Mouse (Mus musculus): Measurements from ENCODE around the gene Rnf149. TPM values are rescaled to one million over a fixed set of nuclear protein-coding genes. Genes with fewer than 3 reads are reported as not detected.

The Rnf149 gene
- polyA plus RNA-seq, 1 experiment from 2014 or later: 35.1 TPM

DNA sequence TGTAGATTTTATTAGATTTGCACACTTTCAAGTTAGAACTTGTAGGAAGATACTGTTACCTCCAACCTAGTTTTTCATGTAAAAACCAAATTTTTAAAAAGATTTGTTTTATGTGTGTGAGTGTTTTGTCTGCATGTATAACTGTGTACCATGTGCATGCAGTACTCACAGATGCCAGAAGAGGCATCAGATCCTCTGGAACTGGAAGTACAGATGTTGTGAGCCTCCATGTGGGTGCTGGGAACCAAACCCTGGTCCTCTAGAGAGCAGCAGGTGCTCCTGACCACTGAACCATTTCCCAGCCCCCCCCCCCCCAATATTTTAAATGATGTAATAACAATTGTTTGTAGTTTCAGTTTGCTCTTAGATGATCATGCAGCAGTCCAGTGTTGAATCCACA, 36.6 kb downstream of the Rnf149 start:
- H3K27ac ChIP-seq: no peak overlapping the region
- ATAC-seq (ENCODE audit: insufficient read depth, low FRiP score, low read depth): no peak

DNA sequence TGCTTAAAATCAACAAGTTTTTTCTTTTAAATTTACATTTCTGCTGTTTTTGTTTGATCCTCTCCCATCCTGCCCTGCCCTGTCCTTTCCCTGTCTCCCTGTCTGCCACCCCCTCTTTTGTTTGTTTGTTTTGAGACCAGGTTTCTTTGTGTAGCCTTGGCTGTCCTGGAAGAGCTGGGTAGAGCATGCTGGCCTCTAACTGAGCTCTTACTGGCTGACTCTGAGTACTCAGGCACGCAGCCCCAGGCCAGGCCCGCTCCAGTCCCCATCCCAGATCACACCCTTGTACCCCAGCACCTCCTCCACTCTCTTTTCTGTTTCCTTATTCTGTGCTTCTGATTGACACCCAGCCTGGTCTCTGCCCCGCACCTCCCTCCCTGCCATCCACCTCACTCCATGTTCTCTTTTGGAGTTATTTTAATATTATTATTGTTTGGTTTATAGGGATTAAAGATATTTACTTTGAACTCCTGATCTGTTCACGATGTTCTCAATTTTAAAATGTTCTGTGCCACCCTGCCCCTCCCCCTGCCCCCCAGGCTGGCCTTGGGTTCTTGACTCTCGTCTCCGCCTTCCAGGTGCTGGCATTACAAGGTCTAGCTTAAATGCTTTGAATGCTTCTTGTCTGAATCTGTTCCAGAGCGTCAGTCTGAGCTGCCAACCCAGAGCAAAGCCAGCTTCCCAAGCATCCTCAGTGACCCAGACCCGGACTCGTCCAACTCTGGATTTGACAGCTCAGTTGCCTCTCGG, 39.4 kb downstream of the Rnf149 start:
- Histone ChIP-seq H3K4me3 (replicated peaks) (0 out of 2 replicates have a peak overlapping the region, but pooled peaks have one; percentile 0), H3K36me3 (peaks cover 41% of the 10 kb centered on the region), H3K4me2 (no peak overlapping the region), H3K9me3 (no peaks in the 10 kb centered on the region), H3K27me3 (replicated peaks) (no peaks in the 10 kb centered on the region), H3K4me1 (peaks cover 10% of the 10 kb centered on the region; the same call in 1 of the 2 replicates), H3K9ac (no peak overlapping the region), H3K27ac (no peak overlapping the region)
- ATAC-seq (ENCODE audit: insufficient read depth, low FRiP score, low read depth): no peak
- 79% methylated on average over 10 of the region's 10 CpGs for WGBS

More for the DNA sequence above, 36.6 kb downstream of the Rnf149 start:
- peaks cover 52% of the 10 kb centered on the region for H3K36me3 ChIP-seq
- H3K9ac ChIP-seq: no peak overlapping the region
- H3K9me3 ChIP-seq: no peaks in the 10 kb centered on the region
- H3K4me1 ChIP-seq: peaks cover 10% of the 10 kb centered on the region; the same call in 1 of the 2 replicates
- no peaks in the 10 kb centered on the region for H3K27me3 ChIP-seq (replicated peaks)
- H3K4me3 ChIP-seq (replicated peaks): no peak overlapping the region
- no peak overlapping the region for H3K4me2 ChIP-seq

DNA sequence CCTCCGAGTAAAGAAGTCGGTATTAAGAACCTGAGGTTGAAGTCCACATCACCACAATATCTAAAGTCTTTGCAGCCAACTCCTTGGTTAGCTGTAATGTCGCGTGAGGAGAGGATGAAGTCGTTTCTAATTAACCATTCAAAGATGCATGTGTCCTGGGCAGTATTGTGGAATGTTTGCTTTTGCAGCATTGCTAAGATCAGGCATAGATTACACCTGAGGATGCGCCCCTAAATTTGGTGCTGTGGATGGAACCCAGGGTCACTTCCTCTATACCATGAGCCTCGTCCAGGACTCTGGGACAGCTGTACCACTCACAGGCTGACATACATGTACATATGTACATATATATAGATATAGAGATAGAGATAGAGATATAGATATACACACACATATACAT, 40.5 kb downstream of the Rnf149 start:
- 27% methylated on average over 7 of the region's 7 CpGs for WGBS
- Histone ChIP-seq H3K4me2 (peak overlapping the region; percentile 81), H3K4me3 (replicated peaks) (peak overlapping the region; percentile 69), H3K9me3 (no peaks in the 10 kb centered on the region), H3K4me1 (peaks cover 10% of the 10 kb centered on the region; the same call in 1 of the 2 replicates), H3K36me3 (peaks cover 33% of the 10 kb centered on the region), H3K27ac (no peak overlapping the region), H3K27me3 (replicated peaks) (no peaks in the 10 kb centered on the region), H3K9ac (peak overlapping the region; percentile 90; the same call in 1 of the 2 replicates)
- ATAC-seq (ENCODE audit: insufficient read depth, low FRiP score, low read depth): no peak

DNA sequence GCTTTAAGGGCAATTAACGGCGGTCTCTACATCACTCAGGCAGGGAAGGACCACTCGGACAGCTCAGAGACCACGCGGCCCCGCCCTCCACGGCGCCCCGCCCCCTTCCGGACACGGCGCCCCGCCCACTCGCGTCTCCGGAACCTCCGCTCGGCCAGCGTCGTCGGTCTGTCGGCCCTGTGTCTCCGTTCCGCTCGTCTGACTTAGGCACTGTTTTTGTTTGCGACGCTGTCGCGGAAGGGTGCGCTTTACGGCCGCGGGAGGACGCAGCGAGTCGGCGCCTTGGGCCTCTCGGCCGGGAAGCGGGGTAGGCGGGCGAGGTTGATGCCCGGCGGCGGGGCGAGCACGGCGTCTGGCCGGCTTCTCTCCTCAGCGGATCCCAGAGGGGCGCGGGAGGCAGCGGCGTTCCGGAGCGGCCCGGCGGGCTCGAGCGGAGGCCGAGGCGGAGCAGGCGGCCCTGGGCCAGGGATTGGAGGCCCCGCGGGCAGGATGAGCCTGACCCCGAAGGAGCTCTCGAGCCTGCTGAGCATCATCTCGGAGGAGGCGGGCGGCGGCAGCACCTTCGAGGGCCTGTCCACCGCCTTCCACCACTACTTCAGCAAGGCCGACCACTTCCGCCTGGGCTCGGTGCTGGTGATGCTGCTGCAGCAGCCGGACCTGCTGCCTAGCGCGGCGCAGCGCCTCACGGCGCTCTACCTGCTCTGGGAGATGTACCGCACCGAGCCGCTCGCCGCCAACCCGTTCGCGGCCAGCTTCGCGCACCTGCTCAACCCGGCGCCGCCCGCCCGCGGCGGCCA, 41.5 kb downstream of the Rnf149 start:
- peak; percentile 89 for ATAC-seq (ENCODE audit: insufficient read depth, low FRiP score, low read depth)
- H3K27me3 ChIP-seq (replicated peaks): no peaks in the 10 kb centered on the region
- peaks cover 10% of the 10 kb centered on the region; the same call in 1 of the 2 replicates for H3K4me1 ChIP-seq
- H3K4me3 ChIP-seq (replicated peaks): peak overlapping the region; percentile 69
- peak overlapping the region; percentile 85 for H3K27ac ChIP-seq
- no peaks in the 10 kb centered on the region for H3K9me3 ChIP-seq
- H3K36me3 ChIP-seq: peaks cover 27% of the 10 kb centered on the region
- H3K9ac ChIP-seq: peak overlapping the region; percentile 90
- WGBS: under 1% methylated on average over 91 of the region's 100 CpGs
- peak overlapping the region; percentile 81 for H3K4me2 ChIP-seq

DNA sequence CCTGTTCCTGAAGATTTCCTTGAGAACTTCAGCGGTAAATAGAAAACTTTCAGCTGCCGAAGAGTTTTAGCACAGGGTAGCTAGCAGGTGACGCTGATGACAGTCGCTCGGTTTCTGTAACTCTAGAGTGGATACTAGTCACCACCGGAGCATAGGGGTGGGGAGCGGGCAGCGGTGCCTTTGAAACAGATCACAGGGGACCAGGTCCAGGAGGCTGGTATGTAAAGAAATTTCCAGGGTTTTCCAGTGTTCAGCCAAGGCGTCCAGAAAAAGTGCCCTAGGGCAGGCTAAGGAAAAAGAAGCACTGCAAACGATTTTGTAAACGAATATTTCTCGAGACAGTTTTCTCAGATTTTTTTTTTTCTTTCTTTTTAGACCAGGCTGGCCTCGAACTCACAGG, 42.4 kb downstream of the Rnf149 start, which contains the start of gene Cnot11:
Gene Cnot11 (plus strand): TSS at position 162 of the 400 bp plus-strand sequence.
- Histone ChIP-seq H3K9me3 (no peaks in the 10 kb centered on the region), H3K27me3 (replicated peaks) (no peaks in the 10 kb centered on the region), H3K4me2 (peak within 1 kb of the TSS; percentile 81), H3K27ac (peak within 1 kb of the TSS; percentile 85), H3K4me1 (peaks cover 10% of the 10 kb centered on the region; the same call in 1 of the 2 replicates), H3K9ac (peak within 1 kb of the TSS; percentile 90), H3K4me3 (replicated peaks) (peak within 1 kb of the TSS; percentile 69), H3K36me3 (peaks cover 18% of the 10 kb centered on the region)
- no peak for ATAC-seq (ENCODE audit: insufficient read depth, low FRiP score, low read depth)
- 34% methylated on average over 13 of the region's 13 CpGs for WGBS

DNA sequence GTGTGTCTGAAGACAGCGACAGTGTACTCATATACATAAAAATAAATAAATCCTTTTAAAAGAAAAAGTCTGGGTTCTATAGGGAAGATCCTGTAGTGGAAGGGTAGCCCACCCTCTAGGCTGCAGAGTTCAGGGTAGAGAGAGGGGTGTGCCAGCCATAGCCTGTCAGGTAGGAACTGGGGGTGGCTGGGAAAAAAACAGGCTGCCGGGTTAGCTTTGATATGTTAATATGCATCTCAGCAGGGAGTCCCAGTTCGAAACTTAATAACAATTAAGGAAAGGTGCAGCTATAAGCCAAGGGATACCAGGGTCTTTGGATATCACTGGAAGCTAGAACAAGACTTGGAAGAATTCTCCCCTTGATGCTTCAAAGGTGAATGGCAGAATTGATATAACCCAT, 43.3 kb downstream of the Rnf149 start:
- no peak for ATAC-seq (ENCODE audit: insufficient read depth, low FRiP score, low read depth)
- Histone ChIP-seq H3K36me3 (peaks cover 9% of the 10 kb centered on the region), H3K27ac (no peak overlapping the region), H3K9ac (no peak overlapping the region), H3K27me3 (replicated peaks) (no peaks in the 10 kb centered on the region), H3K4me2 (no peak overlapping the region), H3K4me1 (peaks cover 10% of the 10 kb centered on the region; the same call in 1 of the 2 replicates), H3K9me3 (no peaks in the 10 kb centered on the region), H3K4me3 (replicated peaks) (no peak overlapping the region)
- 34% methylated on average over 3 of the region's 3 CpGs for WGBS

DNA sequence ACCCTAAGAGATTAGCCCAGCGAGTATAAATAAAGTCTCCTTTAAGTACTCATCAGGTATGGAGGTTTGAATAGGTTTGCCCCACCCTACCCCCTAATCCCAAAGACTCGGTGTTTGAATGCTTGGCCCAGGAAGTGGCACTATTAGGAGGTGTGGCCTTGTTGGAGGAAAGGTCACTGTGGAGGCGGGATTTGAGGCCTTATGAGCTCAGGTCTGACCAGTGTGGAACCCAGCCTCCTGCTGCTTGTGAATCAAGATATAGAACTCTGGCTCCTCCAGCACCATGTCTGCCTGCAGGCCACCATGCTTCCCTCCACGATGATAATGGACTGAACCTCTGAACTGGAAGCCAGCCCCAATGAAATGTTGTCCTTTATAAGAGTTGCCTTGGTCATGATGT, 46.2 kb downstream of the Rnf149 start:
- no peak overlapping the region for H3K4me3 ChIP-seq (replicated peaks)
- H3K9me3 ChIP-seq: no peaks in the 10 kb centered on the region
- H3K4me2 ChIP-seq: no peak overlapping the region
- no peaks in the 10 kb centered on the region for H3K4me1 ChIP-seq
- no peak overlapping the region for H3K9ac ChIP-seq
- H3K27ac ChIP-seq: no peak overlapping the region
- no peak for ATAC-seq (ENCODE audit: insufficient read depth, low FRiP score, low read depth)
- WGBS: 64% methylated on average over 4 of the region's 4 CpGs
- no peaks in the 10 kb centered on the region for H3K27me3 ChIP-seq (replicated peaks)
- H3K36me3 ChIP-seq: no peaks in the 10 kb centered on the region

DNA sequence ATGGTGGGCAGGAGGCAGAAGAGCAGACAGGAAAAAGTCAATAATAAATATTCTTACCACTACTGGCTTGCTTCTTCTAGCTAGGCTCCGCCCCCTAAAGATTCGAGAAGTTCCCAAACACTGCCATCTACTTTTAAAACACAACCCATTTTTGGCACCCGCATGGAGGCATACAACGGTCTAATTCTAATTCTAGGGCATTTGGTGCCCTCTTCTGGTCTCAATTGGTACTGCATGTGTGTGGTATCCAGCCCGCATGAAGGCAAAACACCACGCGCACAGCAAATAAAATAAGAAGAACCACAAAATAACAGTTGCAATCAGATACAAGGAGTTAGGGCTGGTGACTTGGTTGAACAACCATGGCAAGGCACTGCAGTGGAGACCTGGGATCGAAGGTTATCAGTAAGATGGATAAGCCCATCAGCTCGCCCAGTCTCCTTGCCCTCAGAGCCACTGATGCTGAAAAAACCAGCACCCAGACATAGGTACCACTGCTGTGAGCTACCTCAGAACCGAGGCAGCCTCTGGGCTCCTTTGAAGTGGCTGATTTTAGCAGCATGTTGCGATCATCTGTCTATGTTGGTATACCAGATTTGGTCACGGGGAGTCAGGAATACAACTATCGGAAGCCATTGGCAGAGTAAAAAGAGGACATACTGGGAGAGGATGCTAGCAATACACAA, 46.8 kb downstream of the Rnf149 start:
- Histone ChIP-seq H3K9me3 (no peaks in the 10 kb centered on the region), H3K4me2 (no peak overlapping the region), H3K27me3 (replicated peaks) (no peaks in the 10 kb centered on the region), H3K4me3 (replicated peaks) (no peak overlapping the region), H3K4me1 (no peaks in the 10 kb centered on the region), H3K27ac (no peak overlapping the region), H3K9ac (no peak overlapping the region), H3K36me3 (no peaks in the 10 kb centered on the region)
- WGBS: 37% methylated on average over 13 of the region's 13 CpGs
- ATAC-seq (ENCODE audit: insufficient read depth, low FRiP score, low read depth): no peak

DNA sequence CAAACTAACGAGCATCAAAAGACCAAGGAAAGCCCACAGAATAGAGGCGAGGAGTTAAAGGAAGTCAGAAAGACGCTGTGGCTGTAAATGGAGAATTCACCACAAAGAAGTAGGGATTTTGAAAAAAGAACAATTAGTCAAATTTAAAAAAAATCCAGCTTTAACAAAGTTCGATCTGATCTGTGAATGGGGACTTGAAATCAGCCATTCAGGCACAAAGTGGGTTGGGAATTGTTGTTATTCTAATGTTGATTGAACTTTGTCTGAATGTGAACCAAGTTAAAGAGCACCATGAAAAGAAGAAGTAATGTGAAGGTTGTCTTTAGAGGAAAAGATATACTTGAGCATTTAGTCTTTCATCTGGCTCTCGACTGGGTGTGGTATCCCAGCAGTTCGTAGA, 48.9 kb downstream of the Rnf149 start:
- no peak overlapping the region for H3K4me2 ChIP-seq
- 72% methylated on average over 6 of the region's 6 CpGs for WGBS
- no peaks in the 10 kb centered on the region for H3K9me3 ChIP-seq
- no peaks in the 10 kb centered on the region for H3K27me3 ChIP-seq (replicated peaks)
- no peak overlapping the region for H3K9ac ChIP-seq
- no peak overlapping the region for H3K27ac ChIP-seq
- ATAC-seq (ENCODE audit: insufficient read depth, low FRiP score, low read depth): no peak
- no peak overlapping the region for H3K4me3 ChIP-seq (replicated peaks)
- no peaks in the 10 kb centered on the region for H3K4me1 ChIP-seq
- H3K36me3 ChIP-seq: no peaks in the 10 kb centered on the region

DNA sequence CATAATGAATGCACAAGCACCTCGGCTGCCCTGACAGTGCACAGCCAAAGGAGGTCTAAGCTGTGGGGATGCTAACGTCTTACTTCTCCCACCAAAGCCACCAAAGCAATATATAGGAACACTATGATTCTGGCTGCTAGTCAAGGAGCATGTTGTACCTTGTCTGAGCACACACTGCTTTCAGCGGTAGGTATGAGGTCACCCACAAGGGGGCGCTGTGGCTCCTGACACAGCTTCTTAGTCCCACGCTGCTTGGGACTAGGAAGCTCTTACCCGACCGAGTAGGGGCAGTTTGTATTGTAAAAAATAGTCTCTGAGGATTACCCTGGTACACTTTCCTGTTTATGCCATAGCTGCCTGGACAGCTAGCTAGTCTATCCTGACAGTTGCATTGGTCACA, 49.8 kb downstream of the Rnf149 start:
- no peak for ATAC-seq (ENCODE audit: insufficient read depth, low FRiP score, low read depth)
- H3K9ac ChIP-seq: no peak overlapping the region

DNA sequence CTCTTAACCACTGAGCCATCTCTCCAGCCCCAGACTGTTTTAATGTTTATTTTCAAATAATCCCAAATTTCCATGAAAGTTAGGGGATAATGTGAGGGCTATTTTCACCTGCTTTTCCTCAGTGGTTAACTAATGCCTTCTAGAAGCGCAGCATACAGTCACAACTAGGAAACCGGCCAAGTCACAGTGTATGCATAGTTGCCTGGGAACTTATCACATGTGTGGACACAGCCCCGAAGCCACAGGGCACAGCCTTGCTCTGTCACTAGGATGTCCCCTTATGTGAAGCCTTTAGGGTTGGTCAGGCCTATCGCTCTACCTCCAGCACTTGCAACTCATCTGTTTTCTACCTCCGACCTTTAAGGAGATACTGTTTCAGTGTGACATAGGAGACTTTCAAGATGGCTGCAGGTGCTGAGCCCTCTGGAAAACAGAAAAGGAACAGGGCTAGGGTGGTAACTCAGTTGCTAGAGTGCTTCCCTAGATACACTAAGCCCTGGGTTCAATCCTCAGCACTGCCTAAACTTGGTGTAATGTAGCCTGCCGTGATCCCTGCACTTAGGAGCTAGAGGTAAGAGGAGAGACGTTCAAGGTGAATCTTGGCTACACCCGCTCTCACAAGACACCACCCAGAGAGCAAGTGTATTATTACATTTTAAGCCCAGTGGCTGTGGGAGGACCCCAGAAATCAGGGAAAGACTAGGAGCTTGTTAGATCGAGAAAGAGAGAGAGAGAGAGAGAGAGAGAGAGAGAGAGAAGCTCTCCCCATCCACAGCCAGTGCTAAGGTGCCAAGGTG, 50.6 kb downstream of the Rnf149 start:
- Histone ChIP-seq H3K4me2 (no peak overlapping the region), H3K9ac (no peak overlapping the region), H3K4me3 (replicated peaks) (no peak overlapping the region), H3K4me1 (no peaks in the 10 kb centered on the region), H3K27me3 (replicated peaks) (no peaks in the 10 kb centered on the region), H3K36me3 (no peaks in the 10 kb centered on the region), H3K27ac (no peak overlapping the region), H3K9me3 (no peaks in the 10 kb centered on the region)
- no peak for ATAC-seq (ENCODE audit: insufficient read depth, low FRiP score, low read depth)
- 75% methylated on average over 9 of the region's 9 CpGs for WGBS

More for the DNA sequence above, 49.8 kb downstream of the Rnf149 start:
- 9% methylated on average over 7 of the region's 7 CpGs for WGBS
- H3K9me3 ChIP-seq: no peaks in the 10 kb centered on the region
- H3K36me3 ChIP-seq: no peaks in the 10 kb centered on the region
- no peaks in the 10 kb centered on the region for H3K27me3 ChIP-seq (replicated peaks)
- no peak overlapping the region for H3K27ac ChIP-seq
- no peaks in the 10 kb centered on the region for H3K4me1 ChIP-seq
- no peak overlapping the region for H3K4me3 ChIP-seq (replicated peaks)
- H3K4me2 ChIP-seq: no peak overlapping the region

All from stomach, embryonic 15.5 days (tissue).